Mouse (Mus musculus): Measurements from ENCODE around the gene Ngf. TPM values are rescaled to one million over a fixed set of nuclear protein-coding genes. Genes with fewer than 3 reads are reported as not detected.

The Ngf gene
- polyA plus RNA-seq, 1 experiment from 2014 or later: 2.0 TPM

- Histone ChIP-seq H3K27ac (replicated peaks) (no peak overlapping the region), H3K9me3 (ENCODE audit: control insufficient read depth, low read length) (no peaks in the 10 kb centered on the region), H3K4me1 (replicated peaks; ENCODE audit: control insufficient read depth, insufficient read depth) (no peaks in the 10 kb centered on the region), H3K27me3 (ENCODE audit: control insufficient read depth, insufficient read depth, low read length) (no peaks in the 10 kb centered on the region), H3K4me3 (ENCODE audit: low read depth, low read length) (no peak overlapping the region), H3K9ac (ENCODE audit: low read length) (no peak overlapping the region), H3K4me2 (replicated peaks; ENCODE audit: low read depth) (no peak overlapping the region), H3K36me3 (ENCODE audit: control insufficient read depth, insufficient read depth, low read length) (no peaks in the 10 kb centered on the region)
- no peak for ATAC-seq (ENCODE audit: low FRiP score, low TSS enrichment)
- DNase-seq (ENCODE audit: low spot score): no peak
- WGBS: 81% methylated on average over 3 of the region's 3 CpGs
- TF ChIP-seq CTCF (IDR thresholded peaks at IDR 0.05; ENCODE audit: low read depth) (no peak), EP300 (optimal IDR thresholded peaks at IDR 0.05) (no peak)
These were observed 39.9 kb downstream of the Ngf start for GRCm38 (mm10) chr3:102509601-102510000.

DNA sequence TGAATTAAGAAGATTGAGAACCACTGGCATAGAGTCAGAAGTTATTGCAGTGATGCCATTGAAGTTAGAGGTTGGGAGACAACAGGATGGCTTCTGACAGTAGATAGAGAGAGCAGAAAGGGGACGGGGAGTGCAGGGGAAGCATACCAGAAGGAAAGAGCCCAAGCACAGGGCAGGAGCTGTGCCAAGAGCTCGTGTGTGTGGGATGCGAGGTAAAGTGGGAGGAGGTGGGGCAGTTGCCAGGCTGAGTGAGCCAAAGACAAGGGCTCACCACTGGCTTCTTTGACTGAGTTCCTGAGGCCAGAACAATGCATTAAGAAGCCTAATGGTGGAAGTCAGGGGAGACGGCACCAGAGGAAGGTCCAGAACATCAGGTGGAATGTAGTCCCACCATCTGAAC, 47.2 kb downstream of the Ngf start:
- no peaks in the 10 kb centered on the region for H3K4me1 ChIP-seq (replicated peaks; ENCODE audit: control insufficient read depth, insufficient read depth)
- TF ChIP-seq EP300 (optimal IDR thresholded peaks at IDR 0.05) (no peak), CTCF (IDR thresholded peaks at IDR 0.05; ENCODE audit: low read depth) (no peak)
- 78% methylated on average over 4 of the region's 4 CpGs for WGBS
- DNase-seq (ENCODE audit: low spot score) (no peak), ATAC-seq (ENCODE audit: low FRiP score, low TSS enrichment) (no peak)
- H3K9ac ChIP-seq (ENCODE audit: low read length): no peak overlapping the region
- H3K4me2 ChIP-seq (replicated peaks; ENCODE audit: low read depth): no peak overlapping the region
- H3K4me3 ChIP-seq (ENCODE audit: low read depth, low read length): no peak overlapping the region
- no peaks in the 10 kb centered on the region for H3K9me3 ChIP-seq (ENCODE audit: control insufficient read depth, low read length)
- no peaks in the 10 kb centered on the region for H3K36me3 ChIP-seq (ENCODE audit: control insufficient read depth, insufficient read depth, low read length)
- no peak overlapping the region for H3K27ac ChIP-seq (replicated peaks)
- H3K27me3 ChIP-seq (ENCODE audit: control insufficient read depth, insufficient read depth, low read length): no peaks in the 10 kb centered on the region

- H3K4me1 ChIP-seq (replicated peaks; ENCODE audit: control insufficient read depth, insufficient read depth): no peaks in the 10 kb centered on the region
- DNase-seq (ENCODE audit: low spot score): no peak
- no peak overlapping the region for H3K4me3 ChIP-seq (ENCODE audit: low read depth, low read length)
- no peaks in the 10 kb centered on the region for H3K9me3 ChIP-seq (ENCODE audit: control insufficient read depth, low read length)
- H3K9ac ChIP-seq (ENCODE audit: low read length): no peak overlapping the region
- no peak overlapping the region for H3K4me2 ChIP-seq (replicated peaks; ENCODE audit: low read depth)
- no peak overlapping the region for H3K27ac ChIP-seq (replicated peaks)
- ATAC-seq (ENCODE audit: low FRiP score, low TSS enrichment): no peak
- TF ChIP-seq EP300 (optimal IDR thresholded peaks at IDR 0.05): no peak
- TF ChIP-seq CTCF (IDR thresholded peaks at IDR 0.05; ENCODE audit: low read depth): no peak
- WGBS: 65% methylated on average over 5 of the region's 5 CpGs
- no peaks in the 10 kb centered on the region for H3K27me3 ChIP-seq (ENCODE audit: control insufficient read depth, insufficient read depth, low read length)
- no peaks in the 10 kb centered on the region for H3K36me3 ChIP-seq (ENCODE audit: control insufficient read depth, insufficient read depth, low read length)
These were observed 51.3 kb downstream of the Ngf start for GRCm38 (mm10) chr3:102521061-102521460.

GRCm38 (mm10) chr3:102523711-102524110, 54.0 kb downstream of the Ngf start:
- no peaks in the 10 kb centered on the region for H3K27me3 ChIP-seq (ENCODE audit: control insufficient read depth, insufficient read depth, low read length)
- H3K27ac ChIP-seq (replicated peaks): no peak overlapping the region
- TF ChIP-seq EP300 (optimal IDR thresholded peaks at IDR 0.05): no peak
- TF ChIP-seq CTCF (IDR thresholded peaks at IDR 0.05; ENCODE audit: low read depth): no peak
- H3K4me2 ChIP-seq (replicated peaks; ENCODE audit: low read depth): no peak overlapping the region
- WGBS: 74% methylated on average over 2 of the region's 2 CpGs
- H3K4me3 ChIP-seq (ENCODE audit: low read depth, low read length): no peak overlapping the region
- H3K9me3 ChIP-seq (ENCODE audit: control insufficient read depth, low read length): no peaks in the 10 kb centered on the region
- DNase-seq (ENCODE audit: low spot score): no peak
- H3K36me3 ChIP-seq (ENCODE audit: control insufficient read depth, insufficient read depth, low read length): no peaks in the 10 kb centered on the region
- no peak; the same call in 1 of the 2 replicates for ATAC-seq (ENCODE audit: low FRiP score, low TSS enrichment)
- no peak overlapping the region for H3K9ac ChIP-seq (ENCODE audit: low read length)
- no peaks in the 10 kb centered on the region for H3K4me1 ChIP-seq (replicated peaks; ENCODE audit: control insufficient read depth, insufficient read depth)

GRCm38 (mm10) chr3:102524951-102525350, 55.2 kb downstream of the Ngf start:
- Histone ChIP-seq H3K36me3 (ENCODE audit: control insufficient read depth, insufficient read depth, low read length) (no peaks in the 10 kb centered on the region), H3K4me3 (ENCODE audit: low read depth, low read length) (no peak overlapping the region), H3K27me3 (ENCODE audit: control insufficient read depth, insufficient read depth, low read length) (no peaks in the 10 kb centered on the region), H3K27ac (replicated peaks) (no peak overlapping the region), H3K9ac (ENCODE audit: low read length) (no peak overlapping the region), H3K4me2 (replicated peaks; ENCODE audit: low read depth) (no peak overlapping the region), H3K9me3 (ENCODE audit: control insufficient read depth, low read length) (no peaks in the 10 kb centered on the region), H3K4me1 (replicated peaks; ENCODE audit: control insufficient read depth, insufficient read depth) (no peaks in the 10 kb centered on the region)
- TF ChIP-seq CTCF (IDR thresholded peaks at IDR 0.05; ENCODE audit: low read depth) (no peak), EP300 (optimal IDR thresholded peaks at IDR 0.05) (no peak)
- no peak for DNase-seq (ENCODE audit: low spot score)
- WGBS: 44% methylated on average over 7 of the region's 7 CpGs
- ATAC-seq (ENCODE audit: low FRiP score, low TSS enrichment): no peak

DNA sequence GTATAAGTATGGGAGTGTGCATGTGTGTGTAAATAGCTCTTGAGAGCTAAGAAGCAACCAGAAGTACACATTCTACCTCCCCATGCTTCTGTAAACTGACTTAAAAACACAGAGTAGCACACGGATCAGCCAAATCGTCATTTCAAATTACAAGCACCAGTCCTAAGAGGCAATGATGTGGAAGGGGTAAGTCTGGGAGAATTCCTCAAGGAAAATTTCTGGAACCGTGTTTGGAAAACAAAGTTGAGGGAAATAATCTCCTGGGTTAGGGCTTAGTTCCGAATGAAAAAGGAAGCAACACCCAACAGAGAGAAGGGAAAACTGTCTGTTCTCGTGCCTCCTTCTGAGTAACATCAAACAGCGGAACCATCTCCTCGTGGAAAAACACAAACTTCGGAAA, 56.1 kb downstream of the Ngf start:
- no peak for ATAC-seq (ENCODE audit: low FRiP score, low TSS enrichment)
- H3K36me3 ChIP-seq (ENCODE audit: control insufficient read depth, insufficient read depth, low read length): no peaks in the 10 kb centered on the region
- DNase-seq (ENCODE audit: low spot score): no peak
- no peak for TF ChIP-seq EP300 (optimal IDR thresholded peaks at IDR 0.05)
- TF ChIP-seq CTCF (IDR thresholded peaks at IDR 0.05; ENCODE audit: low read depth): no peak
- H3K27ac ChIP-seq (replicated peaks): no peak overlapping the region
- H3K9ac ChIP-seq (ENCODE audit: low read length): no peak overlapping the region
- 52% methylated on average over 8 of the region's 8 CpGs for WGBS
- peak overlapping the region; percentile 20; the same call in 1 of the 2 replicates for H3K4me2 ChIP-seq (replicated peaks; ENCODE audit: low read depth)
- no peak overlapping the region for H3K4me3 ChIP-seq (ENCODE audit: low read depth, low read length)
- no peaks in the 10 kb centered on the region for H3K27me3 ChIP-seq (ENCODE audit: control insufficient read depth, insufficient read depth, low read length)
- H3K4me1 ChIP-seq (replicated peaks; ENCODE audit: control insufficient read depth, insufficient read depth): no peaks in the 10 kb centered on the region
- H3K9me3 ChIP-seq (ENCODE audit: control insufficient read depth, low read length): no peaks in the 10 kb centered on the region
